Mouse (Mus musculus) natural killer cell, adult 2 months (primary cell): ENCODE data around the gene Ubac1.
A peak's percentile ranks its signal among the peaks of the same experiment; 100 is the strongest.

Experiments
- DNase-seq, 2 experiments: peaks; one replicate each; pipeline ENCODE4 v3.0.0; 2022; ENCODE audit warnings: low spot score in 2 of 2

Gene Ubac1

DNA sequence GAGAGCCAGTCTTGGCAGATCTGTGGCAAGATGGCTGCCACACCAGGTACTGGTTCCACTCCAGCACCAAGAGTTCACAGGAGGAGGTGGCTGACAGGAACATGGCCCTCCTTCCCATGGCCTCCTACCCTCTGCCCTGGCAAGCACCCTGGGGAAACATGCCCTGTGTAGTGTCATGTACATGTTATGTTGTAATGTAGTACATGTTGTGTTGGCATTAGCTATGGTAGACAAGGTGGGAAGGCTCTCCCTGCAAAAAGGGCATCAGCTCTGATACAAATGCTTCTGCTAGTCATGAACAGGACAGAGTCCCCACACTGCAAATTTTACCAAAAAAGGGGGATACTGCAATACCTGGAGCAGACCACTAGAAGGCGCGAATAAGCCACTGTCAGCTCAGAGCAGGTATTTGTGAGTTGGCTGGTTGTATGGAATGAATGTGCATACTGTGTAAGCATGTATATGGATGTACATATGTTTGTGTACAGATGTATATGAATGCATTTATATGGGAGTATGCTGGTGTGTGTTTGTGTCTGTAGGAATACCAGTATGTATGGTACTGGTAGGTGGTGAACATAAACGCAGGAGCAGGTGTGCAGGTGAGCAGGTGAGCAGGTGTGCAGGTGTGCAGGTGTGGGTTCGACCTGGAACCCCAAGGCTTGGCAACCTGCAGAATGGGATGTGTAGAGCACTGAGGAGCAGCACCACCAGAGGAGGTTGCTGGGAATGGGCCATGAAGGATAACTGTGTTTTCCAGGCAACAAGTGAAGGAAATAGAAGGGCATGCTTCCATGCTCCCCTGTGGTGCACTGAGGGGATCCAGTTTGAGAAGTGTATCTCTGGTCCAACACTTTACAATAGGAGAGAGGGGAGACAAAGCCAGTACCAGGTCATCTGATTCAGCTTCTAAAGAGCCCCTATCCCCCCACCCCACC, 2.9 kb upstream of the Ubac1 start:
- DNase-seq = peak; percentile 19 to 28

DNA sequence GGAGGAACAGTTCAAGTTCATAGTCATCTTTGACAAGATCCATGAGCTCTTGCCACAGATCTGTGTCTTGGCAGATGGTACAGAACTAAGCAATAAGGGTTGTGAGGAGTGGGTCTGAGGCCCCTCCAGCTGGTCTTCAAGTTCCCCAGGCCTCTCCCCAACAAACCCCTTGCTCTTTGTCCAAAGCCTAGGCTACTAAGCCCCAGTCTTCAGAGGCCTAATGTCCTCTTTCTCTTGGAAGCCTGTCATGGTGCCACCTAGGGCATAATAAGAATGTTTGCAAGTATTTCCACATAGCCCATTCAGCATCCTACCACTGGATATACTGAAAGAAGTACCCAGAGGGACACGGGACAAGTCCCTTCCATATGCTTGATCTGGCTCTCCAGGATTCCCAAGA, 1.1 kb upstream of the Ubac1 start:
- DNase-seq = no peak

DNA sequence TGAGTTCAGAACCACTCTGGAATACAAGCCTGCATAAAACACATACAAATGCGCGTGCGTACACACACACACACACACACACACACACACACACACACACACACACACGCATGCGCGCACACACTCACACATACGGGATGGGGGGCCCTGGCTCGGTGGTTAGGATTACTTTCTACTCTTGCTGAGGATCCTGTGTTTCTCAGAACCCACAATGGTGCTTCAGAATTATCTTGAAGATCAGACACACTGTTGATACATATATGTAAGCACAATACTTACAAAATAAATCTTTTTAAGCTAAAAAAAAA, 665 bp upstream of the Ubac1 start:
- DNase-seq = no peak

DNA sequence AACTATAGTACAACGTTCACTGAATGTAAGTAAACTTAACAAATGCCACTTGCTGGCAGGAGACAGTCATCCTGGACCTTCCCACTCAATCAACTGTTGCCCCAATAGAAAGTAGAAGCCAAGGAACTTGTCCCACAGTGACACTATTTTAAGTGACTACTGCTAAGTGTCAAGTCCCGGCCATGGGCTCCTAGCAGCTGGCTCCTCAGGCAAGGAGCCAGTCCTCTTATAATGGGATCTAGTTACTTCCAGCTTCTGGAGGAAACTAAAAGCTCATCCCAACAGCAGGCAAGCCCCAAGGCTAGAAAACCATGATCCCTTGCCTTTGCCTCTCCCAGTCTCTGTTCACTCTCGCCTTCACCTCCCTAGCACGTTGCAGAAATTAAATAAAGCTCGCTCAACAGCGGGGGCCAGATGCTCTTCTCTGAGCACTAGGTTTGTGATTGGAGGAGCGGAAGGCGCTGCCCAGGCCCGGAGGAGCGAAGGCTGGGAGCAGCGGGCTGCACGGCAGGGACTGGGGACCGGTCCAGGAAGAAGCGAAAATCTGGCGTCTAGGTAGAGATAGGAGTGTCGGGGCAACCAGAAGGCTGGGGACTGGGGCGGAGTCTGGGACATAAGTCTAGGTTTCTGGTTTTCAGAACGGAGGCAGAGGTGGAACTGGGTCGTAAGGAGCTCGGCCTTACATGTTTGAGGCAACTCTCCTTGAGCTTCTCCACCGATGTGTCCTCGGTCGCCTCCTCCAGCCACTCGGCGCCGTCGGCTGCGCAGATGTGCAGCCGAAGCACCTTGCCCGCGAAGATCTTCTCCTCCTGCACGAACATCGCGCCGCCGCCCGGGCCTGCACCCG, 610 bp downstream of the Ubac1 start:
- DNase-seq = peak; percentile 11 to 24

DNA sequence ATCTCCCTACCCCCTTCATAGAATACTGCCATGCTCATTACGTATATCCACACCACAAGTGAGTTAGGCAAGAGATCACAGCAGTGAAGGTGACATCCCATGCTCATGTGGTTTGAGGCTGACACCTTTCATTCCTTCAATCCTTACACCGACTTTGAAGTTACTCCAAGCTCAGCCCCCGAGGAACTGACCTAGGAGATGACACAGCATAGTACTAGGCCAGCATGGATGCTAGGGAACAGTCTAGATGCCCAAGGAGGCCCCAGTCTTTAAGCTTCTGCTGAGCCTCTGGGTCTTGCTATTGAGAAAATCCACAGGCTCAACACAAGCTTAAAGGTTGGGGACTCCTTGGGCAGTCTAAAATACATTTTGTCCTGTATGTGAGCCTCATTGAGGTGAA, 1.6 kb downstream of the Ubac1 start:
- no peak for DNase-seq

DNA sequence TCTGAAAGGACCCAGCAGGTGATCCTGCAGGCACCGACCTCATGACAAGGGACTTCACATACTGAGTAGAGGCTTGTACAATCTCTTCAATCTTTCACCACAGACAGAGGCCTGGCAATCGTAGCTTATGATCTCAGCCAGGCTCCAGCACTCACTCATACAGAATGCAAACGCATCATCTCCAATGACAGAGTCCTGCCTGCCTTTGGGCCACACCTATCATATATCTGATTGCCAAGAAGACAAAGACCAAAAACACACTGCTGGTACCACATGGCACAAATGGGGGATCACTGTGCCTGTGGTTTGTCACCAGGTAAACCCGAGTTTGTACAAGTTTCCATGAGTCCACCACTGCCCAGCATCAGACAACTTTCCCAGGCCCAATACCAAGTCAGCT, 4.2 kb downstream of the Ubac1 start:
- DNase-seq = no peak

DNA sequence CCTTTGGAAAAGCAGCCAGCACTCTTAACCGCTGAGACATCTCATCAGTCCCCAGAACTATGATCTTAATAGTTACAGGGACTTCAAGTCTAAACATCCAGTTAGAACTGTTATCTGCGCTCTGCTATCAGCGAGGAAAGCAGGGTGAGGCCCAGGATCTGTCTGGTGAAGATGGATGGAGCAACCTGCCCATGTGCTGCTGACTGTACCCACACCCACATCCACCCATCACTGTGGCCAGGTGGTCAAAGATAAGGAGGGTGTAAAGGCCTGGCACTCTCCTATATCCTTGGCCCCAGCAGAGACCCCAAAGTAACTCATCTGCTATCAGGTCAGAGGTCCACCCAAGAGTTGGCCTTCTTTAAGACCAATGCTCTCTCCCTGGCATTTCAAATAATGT, 7.9 kb downstream of the Ubac1 start:
- no peak for DNase-seq

DNA sequence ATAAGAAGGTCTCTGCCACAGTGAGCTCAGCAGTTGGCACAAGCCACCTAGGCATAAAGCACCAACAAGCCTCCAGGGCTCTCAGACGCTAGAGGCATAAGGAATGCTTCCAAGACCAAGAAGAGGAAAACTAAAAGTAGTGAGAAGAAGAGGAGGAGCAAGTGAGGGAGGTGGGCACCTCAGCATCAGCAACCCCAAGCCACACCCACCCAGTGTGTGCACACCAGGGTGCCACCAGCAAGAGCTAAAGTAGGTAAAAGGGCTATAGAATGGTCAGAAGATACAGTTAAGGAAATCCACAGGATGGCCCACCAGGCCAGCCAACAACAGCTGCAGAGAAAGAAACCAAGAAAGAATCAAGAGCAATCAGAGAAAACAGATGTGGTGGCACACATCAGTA, 10.1 kb downstream of the Ubac1 start:
- DNase-seq = no peak

DNA sequence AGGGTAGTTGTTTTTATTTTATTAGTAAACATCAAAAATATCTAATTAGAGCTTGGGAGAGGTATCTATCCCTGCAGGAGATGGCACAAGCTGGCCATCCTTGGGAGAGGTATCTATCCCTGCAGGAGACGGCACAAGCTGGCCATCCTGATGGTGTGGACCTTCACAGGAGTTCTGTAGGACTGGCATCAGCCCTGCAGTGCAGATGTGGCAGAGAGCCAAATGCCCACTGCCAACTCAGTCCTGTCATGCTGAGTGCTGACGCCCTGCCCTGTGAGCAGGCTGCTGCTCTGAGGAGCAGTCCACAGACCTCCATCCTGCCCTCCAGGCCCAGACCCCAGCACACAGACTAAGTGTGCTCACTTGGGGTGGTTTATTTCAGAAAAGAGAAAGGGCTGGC, 19.5 kb downstream of the Ubac1 start:
- no peak for DNase-seq

DNA sequence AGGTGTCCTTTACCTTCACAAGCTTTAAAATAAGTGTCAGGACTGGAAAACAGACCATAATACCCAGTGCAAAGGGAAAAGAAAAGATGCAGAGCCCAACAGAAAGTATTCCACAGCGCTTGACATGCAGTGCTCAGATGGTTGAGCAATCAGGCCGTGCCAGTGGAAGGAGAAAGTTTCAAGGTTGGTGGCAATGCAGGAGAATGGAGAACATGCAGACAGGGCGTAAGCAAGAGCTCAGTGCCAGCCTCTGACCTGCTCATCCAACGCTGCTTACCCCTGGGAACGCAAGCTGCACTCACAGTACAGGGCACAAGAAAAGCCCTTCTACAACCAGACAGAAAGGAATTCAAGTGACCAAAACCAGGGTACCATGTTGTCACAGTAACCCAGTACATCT, 20.4 kb downstream of the Ubac1 start:
- DNase-seq = no peak

DNA sequence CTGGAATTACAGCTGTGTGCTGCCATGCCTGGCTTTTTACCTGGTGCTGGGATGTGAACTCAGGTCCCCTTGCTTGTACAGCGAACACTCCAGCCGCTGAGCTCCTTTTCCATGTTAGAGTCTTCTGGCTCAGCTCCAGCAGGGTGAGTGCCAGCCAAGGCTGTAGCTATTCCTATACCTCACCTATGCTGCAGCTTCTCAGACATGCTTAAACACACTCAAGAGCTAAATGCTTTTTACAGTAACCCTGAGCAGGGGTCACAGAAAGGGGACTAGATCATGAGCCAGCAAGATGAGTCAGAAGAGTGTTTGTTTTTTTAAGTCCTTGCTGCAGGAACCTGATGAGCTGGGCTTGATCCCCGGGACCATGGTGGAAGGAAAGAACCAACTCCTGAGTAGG, 23.8 kb downstream of the Ubac1 start:
- no peak for DNase-seq

DNA sequence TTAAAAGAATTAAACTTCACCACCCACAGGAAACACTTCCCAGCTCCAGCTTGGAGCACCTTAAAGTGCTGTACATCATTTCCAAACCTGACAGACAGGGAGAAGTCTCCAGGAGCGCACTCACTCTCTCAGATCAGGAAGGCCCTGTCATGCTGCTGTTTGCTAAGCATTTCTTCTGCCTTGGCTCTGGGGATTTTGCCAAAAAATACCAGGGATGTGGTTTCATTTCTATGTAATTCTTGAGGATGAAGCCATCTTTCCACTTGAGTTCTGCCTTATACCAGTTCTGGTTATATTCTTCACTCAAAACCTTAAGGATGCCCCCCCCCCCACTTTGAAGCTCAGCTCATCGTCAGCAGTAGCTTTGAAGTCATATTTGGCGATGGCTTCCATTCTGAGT, 26.8 kb downstream of the Ubac1 start:
- no peak for DNase-seq

DNA sequence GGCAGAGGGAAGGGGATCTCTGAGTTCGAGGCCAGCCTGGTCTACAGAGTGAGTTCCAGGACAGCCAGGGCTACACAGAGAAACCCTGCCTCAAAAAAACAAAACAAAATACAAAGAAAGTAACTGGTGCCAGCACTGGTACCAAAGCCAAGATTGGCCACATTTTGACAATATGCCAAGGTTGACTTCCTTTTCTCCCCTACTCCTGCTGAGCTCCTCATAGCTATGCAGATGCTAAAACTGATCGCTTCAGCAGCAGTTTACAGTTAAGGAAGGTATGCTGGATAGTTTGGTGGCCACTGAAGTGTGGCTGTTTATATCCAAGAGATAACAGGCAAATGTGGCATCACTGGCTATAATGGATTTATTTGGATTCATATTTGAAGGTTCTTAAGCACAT, 29.3 kb downstream of the Ubac1 start:
- DNase-seq = no peak

DNA sequence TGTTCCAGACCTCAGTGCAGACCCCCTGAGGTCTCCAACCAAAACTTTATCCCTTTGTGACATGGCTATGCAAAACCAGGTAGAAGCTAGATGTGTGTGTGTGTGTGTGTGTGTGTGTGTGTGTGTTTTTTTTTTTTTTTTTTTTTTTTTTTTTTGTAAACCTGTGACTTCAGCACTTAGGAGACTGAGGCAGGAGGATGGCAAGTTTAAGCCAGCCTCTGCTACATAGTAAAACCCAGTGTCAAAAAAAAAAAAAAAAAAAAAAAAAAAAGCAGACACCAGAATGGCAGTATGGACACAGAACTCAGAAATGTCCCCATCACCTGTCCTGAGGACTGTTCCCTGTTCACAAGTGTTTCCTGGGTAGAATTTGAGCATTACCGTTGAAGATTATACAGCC, 31.9 kb downstream of the Ubac1 start:
- DNase-seq = no peak

DNA sequence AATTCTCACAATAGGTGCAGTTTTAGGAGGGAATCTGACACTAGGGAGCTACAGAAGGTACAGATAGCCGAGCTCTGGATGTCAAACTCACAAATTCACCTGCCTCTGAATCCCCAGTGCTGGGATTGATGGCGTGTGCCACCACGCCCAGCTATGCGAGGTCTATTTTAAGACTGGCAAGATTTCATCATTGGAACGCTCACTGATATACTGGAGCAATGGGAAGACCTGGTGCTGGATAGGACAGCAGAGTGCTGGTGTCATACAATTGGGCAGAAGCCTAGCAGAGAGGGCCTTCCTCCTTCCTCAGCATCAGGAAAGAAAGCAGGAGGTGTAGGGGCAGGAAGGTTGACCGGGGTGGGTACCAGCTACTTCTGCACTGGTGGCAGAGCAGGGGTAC, 33.7 kb downstream of the Ubac1 start:
- DNase-seq = no peak

DNA sequence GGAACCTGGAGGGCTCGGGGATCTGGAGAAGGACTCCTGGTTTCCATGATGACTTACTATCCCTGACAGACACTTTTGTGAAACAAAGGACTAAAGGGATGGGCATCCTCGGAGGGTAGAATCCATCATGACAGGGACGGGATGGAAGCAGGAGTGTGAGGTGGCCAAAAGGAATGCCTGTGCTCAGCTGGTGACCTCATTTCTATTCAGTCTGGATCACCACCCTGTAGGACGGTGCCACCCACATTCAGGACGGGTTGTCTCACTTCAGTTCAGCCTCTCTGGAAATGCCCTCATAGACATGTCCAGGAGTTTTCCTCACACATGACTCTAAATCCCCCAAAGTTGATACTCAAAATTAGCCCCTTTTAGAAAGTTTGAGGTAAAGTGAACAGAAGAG, 34.9 kb downstream of the Ubac1 start:
- no peak for DNase-seq

DNA sequence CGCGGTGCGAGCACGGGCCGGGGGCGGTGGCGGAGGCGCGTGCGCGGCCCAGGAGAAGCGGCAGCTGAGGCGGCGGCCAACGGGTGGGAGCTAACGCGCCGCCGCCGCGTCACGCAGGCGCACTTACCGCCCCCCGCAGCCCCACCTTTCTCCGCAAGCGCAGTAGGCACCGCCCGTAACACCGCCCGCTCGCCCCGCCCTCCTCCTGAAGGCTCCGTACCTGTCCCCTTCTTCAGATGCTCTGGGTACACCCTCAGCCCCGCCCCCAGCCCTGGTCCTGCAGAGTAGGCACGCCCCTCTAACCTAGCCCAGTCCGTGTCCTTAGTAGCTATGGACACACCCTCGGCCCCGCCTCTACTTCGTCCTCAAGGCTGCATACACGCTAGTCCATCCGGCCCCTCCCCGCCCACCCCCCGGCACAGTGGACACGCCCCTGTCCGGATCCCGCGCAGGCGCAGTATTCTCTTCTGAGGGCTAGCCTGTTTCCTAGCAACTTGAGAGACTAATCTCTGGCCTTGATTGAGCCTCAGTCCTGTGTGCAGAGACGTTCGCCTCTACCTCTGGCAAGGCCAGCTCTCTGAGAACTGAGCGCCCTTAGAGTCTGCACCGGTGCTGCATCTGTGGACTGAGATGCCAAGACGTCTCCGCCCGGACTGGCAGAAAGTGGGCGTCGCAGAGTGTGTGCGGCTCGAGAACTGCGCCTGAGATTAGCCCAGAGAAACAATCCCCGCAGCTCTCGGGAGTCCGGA, 38.2 kb downstream of the Ubac1 start, which contains the start of gene Camsap1:
Gene Camsap1 (minus strand): TSS at position 124 of the 749 bp plus-strand sequence.
- DNase-seq = peak; percentile 100

DNA sequence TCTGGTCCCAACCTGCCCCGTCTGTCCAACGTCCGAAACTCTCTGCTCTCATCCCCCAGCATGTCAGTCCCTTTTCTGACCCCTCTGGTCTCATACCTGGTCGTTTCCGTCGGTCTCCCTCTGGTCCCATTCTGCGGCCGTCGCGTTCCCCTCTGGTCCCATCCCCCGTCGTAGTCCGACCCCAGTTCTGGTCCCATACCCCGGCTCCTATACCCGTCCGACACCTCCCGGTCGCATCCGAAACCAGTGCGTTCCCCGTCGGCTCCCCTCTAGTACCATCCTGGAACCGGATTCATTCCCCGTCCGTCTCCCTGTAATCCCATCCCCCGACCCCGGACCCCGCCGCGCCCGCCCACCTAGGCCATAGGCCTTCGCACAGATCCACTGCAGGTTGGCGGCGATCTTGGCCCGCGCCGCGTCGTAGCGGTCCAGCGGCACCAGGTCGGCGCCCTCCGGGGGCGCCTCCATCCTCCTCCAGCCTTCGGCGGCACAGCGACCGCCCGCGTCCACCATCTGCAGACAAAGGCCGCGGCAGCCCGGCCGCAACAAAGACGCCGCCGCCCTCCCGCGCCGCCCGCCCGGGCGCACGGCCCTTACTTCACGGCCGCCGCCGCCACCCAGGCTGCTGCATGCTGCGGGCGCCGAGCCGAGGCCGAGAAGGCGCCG, 39.0 kb downstream of the Ubac1 start:
- peak in 1 of 2 experiments; percentile 5 for DNase-seq

DNA sequence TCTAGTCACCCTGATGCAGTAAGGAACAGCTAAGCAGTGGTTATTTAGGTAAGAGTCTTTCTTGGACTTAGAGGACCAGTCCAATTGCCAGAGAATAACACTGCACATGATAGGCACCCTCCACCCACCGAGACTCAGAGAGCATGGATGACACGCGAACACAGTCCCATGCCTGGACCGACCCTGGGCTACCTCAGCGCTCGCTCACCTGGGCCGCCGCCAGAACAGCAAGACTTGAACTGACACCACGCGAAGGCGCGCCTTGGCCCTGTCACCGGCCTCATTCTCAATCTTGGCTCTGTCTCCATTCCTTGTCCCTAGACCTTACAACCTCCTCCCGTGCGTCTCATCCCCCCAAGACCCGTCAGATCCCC, 39.5 kb downstream of the Ubac1 start:
- DNase-seq = peak; percentile 12 to 30

DNA sequence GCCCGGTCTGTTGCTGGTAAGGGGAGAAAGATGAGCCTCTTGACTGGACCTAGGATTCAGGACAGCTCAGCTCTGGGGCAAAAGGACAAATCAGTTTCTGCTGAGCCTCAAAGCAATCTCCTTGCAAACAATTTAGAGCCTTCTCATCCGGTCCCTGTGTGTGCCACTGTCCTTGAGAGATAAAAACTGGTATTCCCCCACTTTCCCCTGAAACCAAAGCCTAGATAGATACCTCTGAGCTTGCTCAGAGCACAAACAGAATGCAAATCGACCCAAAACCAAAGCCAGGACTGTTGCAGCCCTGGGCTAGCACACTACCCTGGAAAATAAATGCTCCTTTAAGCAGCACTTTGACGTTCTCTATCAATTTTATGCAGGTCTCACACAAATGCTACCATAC, 42.5 kb downstream of the Ubac1 start:
- no peak for DNase-seq

DNA sequence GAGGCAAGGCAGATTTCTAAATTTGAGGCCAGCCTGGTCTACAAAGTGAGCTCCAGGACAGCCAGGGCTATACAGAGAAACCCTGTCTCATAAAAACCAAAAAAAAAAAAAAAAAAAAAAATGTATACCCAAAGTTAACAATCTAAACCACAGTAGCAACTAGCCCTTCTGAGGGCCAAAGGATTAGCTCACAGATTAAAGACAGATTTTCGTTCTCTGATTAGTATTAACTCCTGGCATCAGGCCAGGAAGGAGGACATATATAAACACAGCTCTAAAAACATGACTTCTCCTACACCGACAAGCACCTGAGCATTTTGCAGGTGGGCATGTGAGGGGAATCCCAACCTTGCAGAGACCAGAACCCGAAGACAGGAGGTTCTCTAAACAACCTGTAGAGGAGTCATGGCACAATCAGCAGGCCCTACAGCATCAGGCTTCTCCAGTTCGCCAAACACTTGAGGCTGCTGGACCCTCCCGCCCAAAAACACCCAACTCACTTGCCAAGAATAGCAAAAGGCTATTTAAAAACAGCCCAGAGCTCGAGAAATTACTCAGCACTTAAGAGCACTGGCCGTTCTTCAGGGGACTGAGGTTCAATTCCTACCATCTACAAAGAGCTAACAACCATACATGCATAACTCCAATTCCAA, 43.8 kb downstream of the Ubac1 start:
- DNase-seq = no peak
